ENCODE assay signal across 7 mouse cellular contexts in genomic region chr10:7663159-7664026, GRCm38 (mm10). TPM values are rescaled to one million over a fixed set of nuclear protein-coding genes. Genes with fewer than 3 reads are reported as not detected.
DNase-seq lines count a peak whose midpoint lies in the region; ATAC-seq and TF ChIP-seq lines count a peak whose summit lies in the region.

No protein-coding gene starts in this region.

- H3K4me3 ChIP-seq in embryonic facial prominence, embryonic 11.5 days (ENCODE audit: low read depth, low read length): peak overlapping the region; percentile 82
- peak overlapping the region; percentile 93 for H3K4me3 ChIP-seq in limb, embryonic 11.5 days (ENCODE audit: low read depth, low read length)
- peak overlapping the region; percentile 93 for H3K4me3 ChIP-seq in midbrain, embryonic 13.5 days (replicated peaks)
- peak overlapping the region; percentile 89 for H3K4me3 ChIP-seq in small intestine, adult 2 months (ENCODE audit: low read depth, low read length)

- no peaks in the 10 kb centered on the region for H3K4me1 ChIP-seq in embryonic facial prominence, embryonic 11.5 days (ENCODE audit: control insufficient read depth, insufficient read depth, low read length)
- H3K4me1 ChIP-seq in limb, embryonic 11.5 days (ENCODE audit: control insufficient read depth, insufficient read depth, low read length): peaks cover 6% of the 10 kb centered on the region; the same call in 1 of the 2 replicates
- H3K4me1 ChIP-seq in midbrain, embryonic 13.5 days (replicated peaks): peaks cover 30% of the 10 kb centered on the region
- H3K4me1 ChIP-seq in small intestine, adult 2 months (ENCODE audit: control insufficient read depth, insufficient read depth, insufficient read length, low read length): no peaks in the 10 kb centered on the region; the same call in 1 of the 2 replicates

- H3K27me3 ChIP-seq in embryonic facial prominence, embryonic 11.5 days (ENCODE audit: control insufficient read depth, insufficient read depth, low read length): no peaks in the 10 kb centered on the region
- H3K27me3 ChIP-seq in limb, embryonic 11.5 days (ENCODE audit: control insufficient read depth, insufficient read depth, low read length): no peaks in the 10 kb centered on the region
- no peaks in the 10 kb centered on the region for H3K27me3 ChIP-seq in midbrain, embryonic 13.5 days
- H3K27me3 ChIP-seq in small intestine, adult 2 months (ENCODE audit: control insufficient read depth, insufficient read depth, low read length): no peaks in the 10 kb centered on the region

- TF ChIP-seq POLR2A in small intestine, adult 2 months (IDR thresholded peaks at IDR 0.05; ENCODE audit: low read depth, low read length): peak; percentile 83

- H3K4me2 ChIP-seq in embryonic facial prominence, embryonic 11.5 days (ENCODE audit: low read depth, low read length): peak overlapping the region; percentile 80
- H3K4me2 ChIP-seq in limb, embryonic 11.5 days (ENCODE audit: low read depth, severe bottlenecking): peak overlapping the region; percentile 84
- H3K4me2 ChIP-seq in midbrain, embryonic 13.5 days (replicated peaks): peak overlapping the region; percentile 78

- peak; percentile 96 for DNase-seq in adrenal gland, postnatal 25 days
- peak; percentile 92 for DNase-seq in embryonic facial prominence, embryonic 11.5 days (ENCODE audit: low spot score)
- peak; percentile 100 for DNase-seq in heart, adult 11 months
- peak; percentile 93 for DNase-seq in kidney, adult 18-20 months
- DNase-seq in limb, embryonic 11.5 days (ENCODE audit: low spot score): peak; percentile 90

- WGBS in embryonic facial prominence, embryonic 11.5 days: under 1% methylated on average over 64 of the region's 64 CpGs
- under 1% methylated on average over 64 of the region's 64 CpGs for WGBS in limb, embryonic 11.5 days
- WGBS in midbrain, embryonic 13.5 days: 1% methylated on average over 64 of the region's 64 CpGs
- WGBS in small intestine, adult 2 months: under 1% methylated on average over 64 of the region's 64 CpGs

- peak; percentile 91 for ATAC-seq in embryonic facial prominence, embryonic 11.5 days (replicated peaks; ENCODE audit: insufficient number of reproducible peaks, low FRiP score, low TSS enrichment, low read depth)
- ATAC-seq in limb, embryonic 11.5 days (ENCODE audit: insufficient number of reproducible peaks, low FRiP score, low TSS enrichment, low read depth): peak; percentile 87
- ATAC-seq in midbrain, embryonic 13.5 days: peak; percentile 94

- H3K9ac ChIP-seq in embryonic facial prominence, embryonic 11.5 days (replicated peaks; ENCODE audit: low read length): peak overlapping the region; percentile 89
- peak overlapping the region; percentile 82 for H3K9ac ChIP-seq in limb, embryonic 11.5 days (ENCODE audit: low read length)
- H3K9ac ChIP-seq in midbrain, embryonic 13.5 days (replicated peaks): peak overlapping the region; percentile 88

- H3K27ac ChIP-seq in embryonic facial prominence, embryonic 11.5 days (replicated peaks; ENCODE audit: low read depth, low read length): peak overlapping the region; percentile 63
- H3K27ac ChIP-seq in limb, embryonic 11.5 days (replicated peaks; ENCODE audit: low read depth, low read length): peak overlapping the region; percentile 78
- H3K27ac ChIP-seq in midbrain, embryonic 13.5 days: peak overlapping the region; percentile 96
- H3K27ac ChIP-seq in small intestine, adult 2 months (ENCODE audit: insufficient read depth, low read depth, low read length): peak overlapping the region; percentile 90

- no peaks in the 10 kb centered on the region for H3K9me3 ChIP-seq in embryonic facial prominence, embryonic 11.5 days (replicated peaks; ENCODE audit: control insufficient read depth, low read length)
- H3K9me3 ChIP-seq in limb, embryonic 11.5 days (ENCODE audit: control insufficient read depth, low read length): no peaks in the 10 kb centered on the region
- no peaks in the 10 kb centered on the region for H3K9me3 ChIP-seq in midbrain, embryonic 13.5 days

- no peaks in the 10 kb centered on the region for H3K36me3 ChIP-seq in embryonic facial prominence, embryonic 11.5 days (replicated peaks; ENCODE audit: control insufficient read depth, insufficient read depth, low read depth, low read length)
- H3K36me3 ChIP-seq in limb, embryonic 11.5 days (ENCODE audit: control insufficient read depth, insufficient read depth, low read length): no peaks in the 10 kb centered on the region
- H3K36me3 ChIP-seq in midbrain, embryonic 13.5 days: no peaks in the 10 kb centered on the region
- H3K36me3 ChIP-seq in small intestine, adult 2 months (ENCODE audit: control insufficient read depth, insufficient read depth, low read length): no peaks in the 10 kb centered on the region; the same call in 1 of the 2 replicates

- no peak for TF ChIP-seq CTCF in small intestine, adult 2 months (IDR thresholded peaks at IDR 0.05; ENCODE audit: extremely low read depth, insufficient read length, insufficient replicate concordance, low read depth, low read length)

RNA-seq across cellular contexts. Expression of gene Nup43, which starts 3.9 kb away (rescaled TPM):
- 12.0 and 14.8 TPM in 2 replicates for total RNA-seq in adrenal gland, postnatal 25 days (2021)
- polyA plus RNA-seq in embryonic facial prominence, embryonic 11.5 days (2014; fragmentation: Nextera tagmentation; extraction: Ambion mirVana): 73.5 and 84.4 TPM in 2 replicates
- 80.2 and 81.0 TPM in 2 replicates for polyA plus RNA-seq in limb, embryonic 11.5 days (2014; fragmentation: Nextera tagmentation; extraction: Ambion mirVana)
- polyA plus RNA-seq in midbrain, embryonic 13.5 days (2015; fragmentation: Nextera tagmentation; extraction: Ambion mirVana): 41.2 and 44.8 TPM in 2 replicates
- 1.7 and 2.6 TPM in 2 replicates for polyA plus RNA-seq in small intestine, adult 2 months (2012; rRNA removed)

RNA-seq across cellular contexts. Expression of gene Pcmt1, which starts 17.5 kb away (rescaled TPM):
- 66.2 and 75.9 TPM in 2 replicates for total RNA-seq in adrenal gland, postnatal 25 days (2021)
- 131 and 139 TPM in 2 replicates for polyA plus RNA-seq in embryonic facial prominence, embryonic 11.5 days (2014; fragmentation: Nextera tagmentation; extraction: Ambion mirVana)
- 117 and 120 TPM in 2 replicates for polyA plus RNA-seq in limb, embryonic 11.5 days (2014; fragmentation: Nextera tagmentation; extraction: Ambion mirVana)
- polyA plus RNA-seq in midbrain, embryonic 13.5 days (2015; fragmentation: Nextera tagmentation; extraction: Ambion mirVana): 150 and 153 TPM in 2 replicates
- polyA plus RNA-seq in small intestine, adult 2 months (2012; rRNA removed): 8.6 and 14.7 TPM in 2 replicates

RNA-seq across cellular contexts. Expression of gene Lats1, which starts 17.6 kb away (rescaled TPM):
- 57.5 and 59.5 TPM in 2 replicates for total RNA-seq in adrenal gland, postnatal 25 days (2021)
- 9.6 and 11.4 TPM in 2 replicates for polyA plus RNA-seq in embryonic facial prominence, embryonic 11.5 days (2014; fragmentation: Nextera tagmentation; extraction: Ambion mirVana)
- polyA plus RNA-seq in limb, embryonic 11.5 days (2014; fragmentation: Nextera tagmentation; extraction: Ambion mirVana): 8.5 and 9.3 TPM in 2 replicates
- 12.1 and 12.4 TPM in 2 replicates for polyA plus RNA-seq in midbrain, embryonic 13.5 days (2015; fragmentation: Nextera tagmentation; extraction: Ambion mirVana)
- 3.9 and 9.0 TPM in 2 replicates for polyA plus RNA-seq in small intestine, adult 2 months (2012; rRNA removed)

Comparison
In these comparisons a context has a peak if more than half of its experiments do, and no peak if none do; other contexts are left out.
1. Peak in every context shown above with its lines: DNase-seq, ATAC-seq, H3K4me3 ChIP-seq and H3K27ac ChIP-seq.
2. RNA of gene Nup43, which starts 3.9 kb away (polyA plus RNA-seq): 80.2 to 81.0 TPM in limb, embryonic 11.5 days, 73.5 to 84.4 TPM in embryonic facial prominence, embryonic 11.5 days and 41.2 to 44.8 TPM in midbrain, embryonic 13.5 days; 1.7 to 2.6 TPM in small intestine, adult 2 months; every median in the first group is over 10 times any median in the second.